Mouse (Mus musculus) embryonic facial prominence, embryonic 13.5 days (tissue): Measurements from ENCODE around the gene 2310022B05Rik. TPM values are rescaled to one million over a fixed set of nuclear protein-coding genes. Genes with fewer than 3 reads are reported as not detected.
A peak's percentile ranks its signal among the peaks of the same experiment; 100 is the strongest.

ENCODE experiments used
- ATAC-seq: fragments of 200-750 bp; cut with Nextera tagmentation; 2 replicates; pipeline ENCODE4 v1.8.0; 2017; ENCODE audit warnings: low read depth; ENCODE audit not compliant: insufficient number of reproducible peaks, insufficient read depth, low FRiP score, low TSS enrichment
- H3K27ac ChIP-seq: fragments of 300-500 bp; sonication (generic); 2 replicates; pipeline ENCODE4 v1.5.1; 2015; ENCODE audit warnings: moderate library complexity, mild to moderate bottlenecking, inconsistent platforms
- H3K27me3 ChIP-seq: fragments of 300-500 bp; sonication (generic); 2 replicates; pipeline ENCODE4 v1.6.1; 2015; ENCODE audit warnings: mild to moderate bottlenecking, inconsistent platforms
- H3K36me3 ChIP-seq: fragments of 300-500 bp; sonication (generic); 2 replicates; pipeline ENCODE4 v1.6.1; 2015; ENCODE audit warnings: mild to moderate bottlenecking, inconsistent platforms
- H3K4me1 ChIP-seq: fragments of 300-500 bp; sonication (generic); 2 replicates; pipeline ENCODE4 v1.6.1; 2015; ENCODE audit warnings: inconsistent platforms
- H3K4me2 ChIP-seq: fragments of 300-500 bp; sonication (generic); 2 replicates; pipeline ENCODE4 v1.6.1; 2015; ENCODE audit warnings: moderate library complexity, mild to moderate bottlenecking, inconsistent platforms
- H3K4me3 ChIP-seq: fragments of 300-500 bp; sonication (generic); 2 replicates; pipeline ENCODE4 v1.5.1; 2015; ENCODE audit warnings: mild to moderate bottlenecking, inconsistent platforms
- H3K9ac ChIP-seq: fragments of 300-500 bp; sonication (generic); 2 replicates; pipeline ENCODE4 v1.6.1; 2015; ENCODE audit warnings: mild to moderate bottlenecking, inconsistent platforms
- H3K9me3 ChIP-seq: fragments of 300-500 bp; sonication (generic); 2 replicates; pipeline ENCODE4 v1.6.1; 2016; ENCODE audit warnings: inconsistent platforms
- WGBS: fragments of 180-500 bp; shearing (Covaris S2); methylation state at CpG from one replicate; pipeline ENCODE4 v1.1.7; 2015; ENCODE audit warnings: mixed read lengths; 5-methylcytosine and 5-hydroxymethylcytosine counted together
- polyA plus RNA-seq: library from polyadenylated mRNA; unstranded; fragments of >200 nt; fragmentation: Nextera tagmentation; extraction: Ambion mirVana; gene quantifications from 2 replicates; pipeline ENCODE4 v1.2.1, GENCODE M21; 2015

Gene 2310022B05Rik
- polyA plus RNA-seq, 1 experiment from 2014 or later = 29.9 TPM

DNA sequence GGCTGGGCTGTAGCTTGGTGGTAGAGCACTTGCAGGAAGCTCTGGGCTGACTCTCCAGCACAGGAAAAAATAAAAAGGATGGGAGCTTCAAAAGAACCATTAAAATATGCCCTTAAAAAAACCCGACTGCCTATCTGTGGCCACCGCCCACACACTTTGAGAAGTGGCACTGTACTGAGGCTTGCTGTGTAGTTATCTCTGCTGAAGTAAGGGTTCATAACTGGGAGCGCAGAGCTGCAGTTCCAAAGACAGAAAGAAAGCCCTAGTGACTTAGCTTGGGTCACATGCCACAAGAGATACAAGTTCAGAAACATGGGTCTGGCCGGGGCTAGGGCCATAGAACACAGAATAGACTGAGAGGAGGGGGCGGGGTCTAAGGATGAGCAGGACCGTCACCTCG lies 5.2 kb downstream of the 2310022B05Rik start:
- H3K4me1 ChIP-seq = peaks cover 50% of the 10 kb centered on the region

DNA sequence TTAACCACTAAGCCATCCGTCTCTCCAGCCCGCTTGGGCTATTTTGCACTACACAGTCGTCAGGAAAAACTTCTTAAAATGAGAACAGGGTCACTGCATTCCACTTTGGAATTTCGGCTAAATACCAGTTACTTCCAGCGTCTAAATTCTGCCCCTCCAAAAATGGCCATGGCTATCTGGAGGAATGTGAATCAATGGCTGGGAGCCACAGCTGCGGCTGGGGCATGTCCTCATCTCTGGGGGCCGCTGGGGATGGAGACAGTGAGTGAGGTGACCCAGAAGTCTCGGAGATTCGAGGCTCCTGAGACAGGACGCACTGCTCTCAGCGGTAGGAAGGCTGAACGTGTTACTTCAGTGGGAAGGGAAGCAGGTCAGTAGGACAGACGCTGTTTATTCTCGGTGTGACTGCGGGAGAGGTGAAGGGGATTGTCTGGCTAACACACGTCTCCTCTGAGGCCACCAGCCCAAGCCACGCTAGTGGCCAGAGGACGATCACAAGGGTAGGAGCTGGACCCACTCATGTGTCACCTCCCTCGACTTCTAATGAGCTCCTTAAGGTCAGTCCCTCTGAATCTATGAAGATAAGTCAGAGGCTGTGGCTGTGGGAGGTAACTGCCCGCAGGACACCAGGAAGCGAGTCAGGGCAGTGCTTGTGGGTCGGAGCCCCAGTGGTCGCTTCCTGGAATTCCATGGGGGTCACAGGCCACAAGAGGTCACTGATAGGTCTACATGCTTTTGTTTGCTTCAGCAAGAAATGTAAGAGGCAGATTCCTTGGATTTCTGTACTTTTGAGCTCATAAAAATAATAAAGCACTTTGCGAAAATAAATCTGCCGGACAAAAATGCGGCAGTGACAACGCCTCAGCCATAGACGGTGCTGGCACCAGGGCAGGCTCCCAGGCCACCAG lies 9.3 kb downstream of the 2310022B05Rik start:
- Histone ChIP-seq H3K4me2 (no peak overlapping the region), H3K4me3 (no peak overlapping the region), H3K27me3 (no peaks in the 10 kb centered on the region), H3K9me3 (no peaks in the 10 kb centered on the region), H3K9ac (no peak overlapping the region), H3K4me1 (peaks cover 30% of the 10 kb centered on the region), H3K36me3 (peaks cover 26% of the 10 kb centered on the region), H3K27ac (no peak overlapping the region)
- ATAC-seq = no peak
- WGBS = 54% methylated on average over 28 of the region's 28 CpGs

More for the DNA sequence above, 5.2 kb downstream of the 2310022B05Rik start:
- ATAC-seq = no peak
- H3K27me3 ChIP-seq = no peaks in the 10 kb centered on the region
- H3K4me3 ChIP-seq = no peak overlapping the region
- peak overlapping the region; percentile 34; the same call in 1 of the 2 replicates for H3K27ac ChIP-seq
- no peaks in the 10 kb centered on the region for H3K9me3 ChIP-seq
- H3K4me2 ChIP-seq = no peak overlapping the region
- no peak overlapping the region for H3K9ac ChIP-seq
- 84% methylated on average over 7 of the region's 7 CpGs for WGBS
- peaks cover 17% of the 10 kb centered on the region for H3K36me3 ChIP-seq

DNA sequence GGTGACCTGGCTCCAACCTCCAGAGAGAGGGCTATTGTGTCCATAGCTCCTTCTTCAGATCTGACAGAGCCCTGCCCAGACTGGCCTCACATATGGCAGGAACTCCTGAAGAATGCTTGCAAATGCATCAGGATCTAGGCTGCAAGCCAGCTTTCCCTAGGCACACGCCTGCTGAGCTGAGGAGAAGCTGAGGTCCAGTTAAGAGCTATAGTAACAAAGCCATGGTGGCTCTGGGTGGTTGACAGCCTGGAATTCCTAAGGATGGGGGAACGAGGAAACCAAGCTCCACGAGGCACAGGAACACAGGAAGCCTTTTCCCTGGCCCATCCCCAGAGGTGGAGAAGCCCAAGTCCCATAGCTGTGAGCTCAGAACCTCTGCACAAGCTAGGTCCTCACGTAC lies 10.6 kb downstream of the 2310022B05Rik start:
- no peak for ATAC-seq
- H3K27ac ChIP-seq = peak overlapping the region; percentile 72
- 31% methylated on average over 4 of the region's 4 CpGs for WGBS
- H3K4me1 ChIP-seq = peaks cover 27% of the 10 kb centered on the region
- H3K36me3 ChIP-seq = peaks cover 26% of the 10 kb centered on the region
- H3K4me2 ChIP-seq = no peak overlapping the region
- peak overlapping the region; percentile 27; the same call in 1 of the 2 replicates for H3K9ac ChIP-seq
- H3K9me3 ChIP-seq = no peaks in the 10 kb centered on the region
- no peaks in the 10 kb centered on the region for H3K27me3 ChIP-seq
- no peak overlapping the region for H3K4me3 ChIP-seq

DNA sequence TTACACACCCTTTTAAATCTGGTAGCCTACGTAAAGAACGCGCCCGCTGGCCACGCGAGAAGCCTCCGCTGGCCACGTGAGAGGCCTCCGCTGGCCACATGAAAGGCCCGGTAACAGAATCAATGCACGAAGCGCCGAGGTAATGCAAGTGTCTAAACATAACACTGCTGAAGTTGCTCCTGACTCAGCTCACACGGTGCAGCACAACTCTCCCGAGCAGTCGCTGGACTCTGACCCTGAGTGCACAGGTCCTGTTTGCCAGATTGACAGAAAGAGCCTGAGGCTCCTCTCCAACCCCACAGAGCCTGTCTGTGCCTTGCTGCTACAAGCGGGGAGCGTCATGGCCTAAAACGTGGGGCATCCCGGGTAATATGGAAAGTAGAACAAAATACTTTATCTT lies 11.4 kb downstream of the 2310022B05Rik start:
- Histone ChIP-seq H3K27ac (no peak overlapping the region), H3K36me3 (peaks cover 26% of the 10 kb centered on the region), H3K4me1 (peaks cover 27% of the 10 kb centered on the region), H3K9ac (no peak overlapping the region), H3K4me3 (no peak overlapping the region), H3K9me3 (no peaks in the 10 kb centered on the region), H3K4me2 (no peak overlapping the region), H3K27me3 (no peaks in the 10 kb centered on the region)
- 80% methylated on average over 20 of the region's 20 CpGs for WGBS
- no peak for ATAC-seq

DNA sequence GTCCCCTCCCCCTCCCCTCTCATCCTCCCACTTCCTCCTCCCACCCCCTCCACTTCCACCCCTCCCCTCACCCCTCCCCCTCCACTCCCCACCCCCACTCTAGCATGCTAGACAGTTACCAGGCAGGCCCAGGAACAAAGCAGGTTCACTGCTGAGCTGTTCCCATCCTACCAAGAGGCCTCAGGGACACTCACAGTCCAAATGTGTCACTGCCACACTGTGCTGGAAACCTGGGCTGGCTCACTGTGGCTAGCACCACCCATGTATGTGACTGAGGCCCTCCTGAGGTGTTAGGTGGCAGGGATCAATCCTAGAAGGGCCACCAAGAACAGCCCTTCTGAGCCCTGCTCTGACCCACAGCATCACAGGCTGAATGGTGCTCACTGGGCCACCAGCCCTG lies 14.9 kb downstream of the 2310022B05Rik start:
- peaks cover 22% of the 10 kb centered on the region for H3K36me3 ChIP-seq
- no peaks in the 10 kb centered on the region for H3K9me3 ChIP-seq
- H3K27ac ChIP-seq = no peak overlapping the region
- H3K4me3 ChIP-seq = no peak overlapping the region
- no peak for ATAC-seq
- no peak overlapping the region for H3K9ac ChIP-seq
- H3K4me1 ChIP-seq = peaks cover 35% of the 10 kb centered on the region
- no peak overlapping the region for H3K4me2 ChIP-seq
- H3K27me3 ChIP-seq = no peaks in the 10 kb centered on the region

DNA sequence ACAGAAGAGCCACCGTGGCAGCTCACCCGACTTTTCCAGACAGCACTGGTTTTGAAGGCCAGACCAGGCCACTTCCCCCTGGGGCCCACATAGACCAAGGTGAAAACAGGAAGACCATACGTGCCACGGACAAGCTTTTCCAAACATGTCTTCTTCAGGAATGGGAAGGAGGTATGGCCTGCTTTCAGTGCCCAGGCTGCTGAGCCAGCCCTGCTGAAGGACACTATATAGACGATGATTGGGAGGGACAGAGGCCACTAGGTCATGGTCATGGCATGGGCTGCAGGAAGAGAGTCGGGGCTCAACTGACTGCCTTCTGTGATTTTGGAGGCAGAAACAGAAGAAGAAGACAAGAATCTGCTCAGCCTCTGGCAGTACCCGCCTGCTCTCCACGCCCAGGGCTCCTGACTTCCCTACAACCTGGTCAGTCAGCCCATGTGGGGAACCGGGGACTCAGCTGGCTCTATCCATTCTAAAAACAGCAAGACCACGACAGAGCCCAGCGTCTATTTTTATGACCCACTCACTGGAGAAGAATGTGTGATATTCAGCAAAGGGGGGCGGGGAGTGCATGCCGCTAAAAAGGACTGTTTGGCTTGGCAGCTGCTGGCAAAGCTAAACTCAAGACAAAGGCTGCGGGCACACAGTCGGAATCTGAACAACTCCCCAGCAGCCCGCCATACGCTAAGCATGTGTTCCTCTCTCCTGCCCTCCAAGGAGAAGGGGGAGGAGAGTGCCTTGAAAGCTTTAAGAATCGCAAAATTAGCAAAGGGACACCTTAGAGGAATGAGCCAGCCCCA lies 19.4 kb downstream of the 2310022B05Rik start:
- Histone ChIP-seq H3K27me3 (no peaks in the 10 kb centered on the region), H3K36me3 (peaks cover 26% of the 10 kb centered on the region), H3K9ac (peak overlapping the region; percentile 44; the same call in 1 of the 2 replicates), H3K4me3 (no peak overlapping the region), H3K4me1 (peaks cover 27% of the 10 kb centered on the region), H3K4me2 (peak overlapping the region; percentile 33), H3K9me3 (no peaks in the 10 kb centered on the region), H3K27ac (peak overlapping the region; percentile 88)
- 56% methylated on average over 18 of the region's 18 CpGs for WGBS
- peak; percentile 40; the same call in 1 of the 2 replicates for ATAC-seq

DNA sequence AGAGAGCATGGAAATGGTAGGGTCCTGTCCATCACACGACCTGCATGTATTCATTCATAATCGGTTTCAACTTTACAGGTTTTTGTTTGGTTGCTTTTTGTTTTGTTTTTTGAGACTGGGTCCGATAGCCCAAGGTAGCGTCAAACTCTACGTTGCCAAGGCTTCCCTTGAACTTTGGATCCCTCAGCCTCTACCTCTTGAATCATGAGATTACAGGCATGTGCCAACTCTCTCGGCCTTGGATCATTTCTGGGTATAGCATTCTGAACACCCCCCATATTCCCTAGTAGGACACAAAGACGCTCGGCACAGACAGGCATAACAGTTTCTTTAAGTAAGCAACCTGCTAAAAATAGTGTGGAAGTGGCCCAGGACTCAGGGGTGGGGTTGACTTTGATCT lies 21.6 kb downstream of the 2310022B05Rik start:
- H3K27ac ChIP-seq = no peak overlapping the region
- no peak for ATAC-seq
- peaks cover 23% of the 10 kb centered on the region for H3K4me1 ChIP-seq
- no peak overlapping the region for H3K9ac ChIP-seq
- H3K9me3 ChIP-seq = no peaks in the 10 kb centered on the region
- H3K4me3 ChIP-seq = no peak overlapping the region
- 96% methylated on average over 8 of the region's 8 CpGs for WGBS
- H3K4me2 ChIP-seq = no peak overlapping the region
- H3K36me3 ChIP-seq = peaks cover 46% of the 10 kb centered on the region
- H3K27me3 ChIP-seq = no peaks in the 10 kb centered on the region

DNA sequence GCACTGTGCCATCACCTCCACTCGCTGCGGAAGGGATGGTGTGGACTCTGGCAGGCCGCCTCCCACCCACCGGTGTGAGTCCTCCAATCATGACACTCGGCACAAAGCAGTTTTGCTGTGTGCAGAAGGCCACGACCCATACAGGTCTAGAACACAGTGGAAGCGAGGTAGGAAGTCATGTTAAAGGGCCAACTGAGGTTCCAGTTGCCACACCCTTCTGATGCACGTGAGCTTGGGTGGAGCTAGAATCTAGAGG lies 28.0 kb downstream of the 2310022B05Rik start:
- H3K4me3 ChIP-seq = no peak overlapping the region
- H3K36me3 ChIP-seq = peaks cover 38% of the 10 kb centered on the region
- no peak overlapping the region for H3K27ac ChIP-seq
- H3K4me1 ChIP-seq = peaks cover 17% of the 10 kb centered on the region
- no peak overlapping the region for H3K9ac ChIP-seq
- no peaks in the 10 kb centered on the region for H3K27me3 ChIP-seq
- no peak for ATAC-seq
- WGBS = 85% methylated on average over 8 of the region's 8 CpGs
- H3K9me3 ChIP-seq = no peaks in the 10 kb centered on the region
- no peak overlapping the region for H3K4me2 ChIP-seq

DNA sequence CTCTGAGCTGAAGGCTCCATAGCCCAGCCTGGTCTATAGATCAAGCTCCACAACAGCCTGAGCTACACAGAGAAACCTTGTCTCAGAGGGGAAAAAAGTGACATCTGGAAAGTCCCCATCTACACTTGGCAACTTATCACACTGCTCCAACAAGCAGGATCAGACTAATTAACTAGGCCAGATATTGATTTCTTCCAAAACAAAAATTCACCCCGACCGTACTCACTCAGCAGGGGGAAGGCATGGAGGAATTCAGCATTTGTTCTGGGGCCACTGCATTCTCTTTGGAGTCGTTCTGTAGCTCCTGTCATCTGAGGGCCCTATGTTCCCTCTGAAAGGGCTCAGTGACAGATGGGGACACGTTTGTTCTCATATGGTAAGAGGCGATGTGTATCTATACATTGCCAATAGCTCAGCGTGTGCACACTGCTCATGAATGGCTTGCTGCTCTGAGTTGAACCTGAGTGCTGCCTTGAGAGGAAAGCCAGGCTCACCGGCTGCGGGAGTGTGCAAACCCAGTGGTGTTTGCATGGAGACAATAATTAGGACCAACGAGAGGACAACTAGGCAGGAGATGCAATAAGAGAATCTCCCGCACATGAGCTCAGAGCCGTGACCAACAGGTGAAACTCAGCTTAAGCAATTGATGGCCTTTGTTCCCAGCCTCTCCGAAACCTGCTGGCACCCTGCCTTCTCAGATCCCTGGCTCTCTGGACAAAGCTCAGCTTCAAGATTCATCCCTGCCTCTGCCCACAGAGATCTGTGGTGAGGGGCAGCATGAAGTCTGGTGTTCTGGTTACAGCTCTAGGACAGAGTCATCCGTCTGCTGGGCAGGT lies 28.5 kb downstream of the 2310022B05Rik start:
- no peaks in the 10 kb centered on the region for H3K27me3 ChIP-seq
- H3K9me3 ChIP-seq = no peaks in the 10 kb centered on the region
- H3K9ac ChIP-seq = no peak overlapping the region
- H3K27ac ChIP-seq = no peak overlapping the region
- no peak for ATAC-seq
- H3K4me2 ChIP-seq = no peak overlapping the region
- peaks cover 17% of the 10 kb centered on the region for H3K4me1 ChIP-seq
- WGBS = 82% methylated on average over 13 of the region's 13 CpGs
- peaks cover 38% of the 10 kb centered on the region for H3K36me3 ChIP-seq
- H3K4me3 ChIP-seq = no peak overlapping the region

DNA sequence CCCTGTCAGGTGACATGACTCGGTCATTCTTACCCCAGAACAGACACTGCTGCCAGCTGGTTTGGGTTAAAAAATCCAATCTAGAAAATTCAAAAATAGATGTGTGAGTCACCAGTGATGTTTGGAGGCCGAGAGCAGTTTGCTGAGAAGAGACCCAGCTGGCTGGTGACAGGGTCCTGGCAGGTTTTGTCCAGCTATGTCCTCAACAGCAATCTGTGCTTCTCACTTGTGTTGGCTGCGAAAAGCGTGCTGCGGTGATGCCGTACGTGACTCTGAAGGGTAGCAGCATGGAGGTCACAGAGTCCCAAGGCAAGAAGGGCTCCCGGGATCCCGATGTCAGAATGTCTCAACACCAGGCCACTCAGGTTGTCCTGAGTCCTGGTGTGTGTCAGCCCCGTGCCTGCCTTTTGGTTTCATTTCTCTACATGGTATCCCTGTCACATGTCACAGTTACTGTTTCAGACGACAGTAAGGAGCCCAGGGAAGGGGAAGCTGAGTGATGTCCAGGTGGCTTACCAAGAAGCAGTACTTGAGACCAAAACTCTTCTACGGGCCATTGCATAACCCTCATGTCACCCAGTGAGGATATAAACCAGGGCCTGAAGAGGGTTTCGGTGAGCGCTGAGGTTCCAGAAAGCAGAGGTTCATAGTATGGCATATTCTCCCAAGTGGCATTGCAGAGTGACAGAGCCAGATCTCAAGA lies 30.0 kb downstream of the 2310022B05Rik start:
- Histone ChIP-seq H3K27me3 (no peaks in the 10 kb centered on the region), H3K27ac (no peak overlapping the region), H3K4me1 (peaks cover 17% of the 10 kb centered on the region), H3K36me3 (peaks cover 25% of the 10 kb centered on the region), H3K9ac (no peak overlapping the region), H3K9me3 (no peaks in the 10 kb centered on the region), H3K4me2 (no peak overlapping the region), H3K4me3 (no peak overlapping the region)
- 83% methylated on average over 14 of the region's 14 CpGs for WGBS
- ATAC-seq = no peak

DNA sequence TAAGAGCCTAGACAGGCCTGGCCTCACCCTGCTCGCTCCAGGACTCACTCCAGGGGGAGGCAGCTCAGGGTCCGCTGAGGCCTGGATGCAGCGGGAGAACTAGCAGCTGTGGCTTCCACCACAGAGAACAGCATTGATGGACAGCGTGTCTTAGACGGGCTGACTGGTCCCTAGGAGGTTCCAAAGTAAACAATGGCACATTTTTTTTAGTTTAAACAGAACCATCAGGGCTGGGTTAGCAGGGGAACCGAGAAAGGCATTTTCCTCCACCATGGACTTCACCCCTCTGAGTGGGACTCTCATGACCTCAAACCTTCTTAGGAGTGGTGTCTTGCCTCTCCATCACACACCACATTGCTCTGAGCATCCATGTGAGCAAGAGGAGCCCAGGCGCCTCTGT lies 31.2 kb downstream of the 2310022B05Rik start:
- peak overlapping the region; percentile 22; the same call in 1 of the 2 replicates for H3K27ac ChIP-seq
- WGBS = 36% methylated on average over 7 of the region's 7 CpGs
- no peak overlapping the region for H3K4me2 ChIP-seq
- H3K27me3 ChIP-seq = no peaks in the 10 kb centered on the region
- no peaks in the 10 kb centered on the region for H3K9me3 ChIP-seq
- H3K4me3 ChIP-seq = no peak overlapping the region
- no peak overlapping the region for H3K9ac ChIP-seq
- no peak for ATAC-seq
- H3K4me1 ChIP-seq = peaks cover 17% of the 10 kb centered on the region
- peaks cover 15% of the 10 kb centered on the region for H3K36me3 ChIP-seq
